Mouse (Mus musculus) 416B (cell line): ENCODE results near the gene Ush1c.

Experiments used
- DNase-seq: peaks from one replicate; pipeline ENCODE4 v3.0.0; 2011; ENCODE audit warnings: low read depth

The Ush1c gene

GRCm38 (mm10) chr7:46238346-46238745 is at the start of gene Ush1c:
TSS of gene Ush1c (minus strand) at chr7:46238503.
- DNase-seq, result no peak

- no peak for DNase-seq
Measured at GRCm38 (mm10) chr7:46287051-46287450, 48.7 kb upstream of the Ush1c start.

GRCm38 (mm10) chr7:46286391-46286790 is 48.1 kb upstream of the Ush1c start:
- DNase-seq, result no peak

- no peak for DNase-seq
Measured at GRCm38 (mm10) chr7:46285161-46285839, 47.0 kb upstream of the Ush1c start.

- no peak for DNase-seq
Measured at GRCm38 (mm10) chr7:46283681-46284080, 45.4 kb upstream of the Ush1c start.

- no peak for DNase-seq
Measured at GRCm38 (mm10) chr7:46282276-46282675, 44.0 kb upstream of the Ush1c start.

- DNase-seq, result no peak
Measured at GRCm38 (mm10) chr7:46280896-46281295, 42.6 kb upstream of the Ush1c start.

- DNase-seq, result peak; percentile 78
Measured at GRCm38 (mm10) chr7:46279946-46280345, 41.6 kb upstream of the Ush1c start.

GRCm38 (mm10) chr7:46276156-46276555 is 37.9 kb upstream of the Ush1c start:
- peak; percentile 6 for DNase-seq

GRCm38 (mm10) chr7:46251841-46252240 is 13.5 kb upstream of the Ush1c start:
- peak; percentile 52 for DNase-seq

- peak; percentile 52 for DNase-seq
Measured at GRCm38 (mm10) chr7:46247606-46248005, 9.3 kb upstream of the Ush1c start.

GRCm38 (mm10) chr7:46246876-46247275 is 8.6 kb upstream of the Ush1c start:
- DNase-seq, result peak; percentile 6

- DNase-seq, result no peak
Measured at GRCm38 (mm10) chr7:46240696-46241095, 2.4 kb upstream of the Ush1c start, which contains the start of gene Otog. TSS of gene Otog (plus strand) at chr7:46240987.

GRCm38 (mm10) chr7:46240091-46240490 is 1.8 kb upstream of the Ush1c start:
- no peak for DNase-seq

- DNase-seq, result no peak
Measured at GRCm38 (mm10) chr7:46237192-46237591, 1.1 kb downstream of the Ush1c start.

GRCm38 (mm10) chr7:46236363-46236762 is 1.9 kb downstream of the Ush1c start:
- no peak for DNase-seq

GRCm38 (mm10) chr7:46235948-46236347 is 2.4 kb downstream of the Ush1c start:
- DNase-seq, result no peak

- no peak for DNase-seq
Measured at GRCm38 (mm10) chr7:46226936-46227335, 11.4 kb downstream of the Ush1c start.

- peak; percentile 49 for DNase-seq
Measured at GRCm38 (mm10) chr7:46226253-46226652, 12.1 kb downstream of the Ush1c start.

GRCm38 (mm10) chr7:46220591-46221129 is 17.6 kb downstream of the Ush1c start:
- no peak for DNase-seq

GRCm38 (mm10) chr7:46218415-46218814 is 19.9 kb downstream of the Ush1c start:
- no peak for DNase-seq

- DNase-seq, result no peak
Measured at GRCm38 (mm10) chr7:46216481-46216880, 21.8 kb downstream of the Ush1c start.

- no peak for DNase-seq
Measured at GRCm38 (mm10) chr7:46210276-46210675, 28.0 kb downstream of the Ush1c start.

- no peak for DNase-seq
Measured at GRCm38 (mm10) chr7:46208131-46208530, 30.2 kb downstream of the Ush1c start.
